Mouse (Mus musculus): ENCODE data around the gene Vamp3.
"Not testable (repeated sequence)": the region's sequence is repeated elsewhere in the genome, so short reads cannot be mapped to it uniquely, and the experiment has no call there.

The Vamp3 gene

GRCm38 (mm10) chr4:151046524-151046923 is 11.2 kb downstream of the Vamp3 start:
- in situ Hi-C loops (cut with MboI; ENCODE audit: low sequenced_read_pairs): no loop called here

- in situ Hi-C loops (cut with MboI; ENCODE audit: low sequenced_read_pairs): no loop called here
Observed at GRCm38 (mm10) chr4:151044944-151045570, 12.7 kb downstream of the Vamp3 start.

GRCm38 (mm10) chr4:151044037-151044943 is 13.5 kb downstream of the Vamp3 start, which contains the start of gene Per3:
Gene Per3, minus strand, starts transcription at chr4:151044665.
- in situ Hi-C loops (cut with MboI; ENCODE audit: low sequenced_read_pairs): no loop called here

GRCm38 (mm10) chr4:151043281-151043680 is 14.5 kb downstream of the Vamp3 start:
- in situ Hi-C loops (cut with MboI; ENCODE audit: low sequenced_read_pairs): no loop called here

GRCm38 (mm10) chr4:151041506-151041905 is 16.3 kb downstream of the Vamp3 start:
- in situ Hi-C loops (cut with MboI; ENCODE audit: low sequenced_read_pairs): no loop called here

GRCm38 (mm10) chr4:151037800-151038199 is 20.0 kb downstream of the Vamp3 start:
- in situ Hi-C loops (cut with MboI; ENCODE audit: low sequenced_read_pairs): no loop called here

- in situ Hi-C loops (cut with MboI; ENCODE audit: low sequenced_read_pairs): no loop called here
Observed at GRCm38 (mm10) chr4:151036521-151036920, 21.2 kb downstream of the Vamp3 start.

- in situ Hi-C loops (cut with MboI; ENCODE audit: low sequenced_read_pairs): no loop called here
Observed at GRCm38 (mm10) chr4:151027001-151027400, 30.8 kb downstream of the Vamp3 start.

GRCm38 (mm10) chr4:151024152-151024551 is 33.6 kb downstream of the Vamp3 start:
- in situ Hi-C loops (cut with MboI; ENCODE audit: low sequenced_read_pairs): no loop called here

- in situ Hi-C loops (cut with MboI; ENCODE audit: low sequenced_read_pairs): not testable (repeated sequence)
Observed at GRCm38 (mm10) chr4:151017356-151017755, 40.4 kb downstream of the Vamp3 start.

- in situ Hi-C loops (cut with MboI; ENCODE audit: low sequenced_read_pairs): no loop called here
Observed at GRCm38 (mm10) chr4:151015946-151016345, 41.8 kb downstream of the Vamp3 start.

GRCm38 (mm10) chr4:151010316-151010715 is 47.4 kb downstream of the Vamp3 start:
- in situ Hi-C loops (cut with MboI; ENCODE audit: low sequenced_read_pairs): no loop called here

GRCm38 (mm10) chr4:151006945-151007344 is 50.8 kb downstream of the Vamp3 start:
- in situ Hi-C loops (cut with MboI; ENCODE audit: low sequenced_read_pairs): no loop called here

GRCm38 (mm10) chr4:151005656-151006318 is 52.0 kb downstream of the Vamp3 start:
- in situ Hi-C loops (cut with MboI; ENCODE audit: low sequenced_read_pairs): no loop called here

GRCm38 (mm10) chr4:151001397-151001796 is 56.4 kb downstream of the Vamp3 start:
- in situ Hi-C loops (cut with MboI; ENCODE audit: low sequenced_read_pairs): no loop called here

- in situ Hi-C loops (cut with MboI; ENCODE audit: low sequenced_read_pairs): no loop called here
Observed at GRCm38 (mm10) chr4:150998626-150999025, 59.1 kb downstream of the Vamp3 start.
